Mouse (Mus musculus) kidney, embryonic 16.5 days (tissue): ENCODE data around the gene Osgin1. TPM values are rescaled to one million over a fixed set of nuclear protein-coding genes. Genes with fewer than 3 reads are reported as not detected.

Experiments
- ATAC-seq: fragments of 200-750 bp; cut with Nextera tagmentation; 2 replicates; pipeline ENCODE4 v1.8.0; 2017; ENCODE audit warnings: moderate TSS enrichment; ENCODE audit not compliant: low FRiP score, low TSS enrichment
- H3K27ac ChIP-seq: fragments of 300-500 bp; sonication (generic); 2 replicates; pipeline ENCODE4 v1.5.1; 2014; ENCODE audit warnings: low read length
- H3K27me3 ChIP-seq: fragments of 300-500 bp; sonication (generic); 2 replicates; pipeline ENCODE4 v1.6.1; 2014; ENCODE audit warnings: low read length, control low read depth, mixed read lengths; ENCODE audit not compliant: insufficient read depth
- H3K36me3 ChIP-seq: fragments of 300-500 bp; sonication (generic); 2 replicates; pipeline ENCODE4 v1.6.1; 2014; ENCODE audit warnings: low read length, control low read depth, mixed read lengths; ENCODE audit not compliant: insufficient read depth
- H3K4me1 ChIP-seq: fragments of 300-500 bp; sonication (generic); 2 replicates; pipeline ENCODE4 v1.6.1; 2014; ENCODE audit warnings: low read length, control low read depth, mixed read lengths; ENCODE audit not compliant: insufficient read depth
- H3K4me2 ChIP-seq: fragments of 300-500 bp; sonication (generic); replicated peaks from 2 replicates; pipeline ENCODE4 v1.6.1; 2014; ENCODE audit warnings: low read depth, low read length
- H3K4me3 ChIP-seq: fragments of 300-500 bp; sonication (generic); 2 replicates; pipeline ENCODE4 v1.5.1; 2014; ENCODE audit warnings: mild to moderate bottlenecking, low read length
- H3K9ac ChIP-seq: fragments of 300-500 bp; sonication (generic); replicated peaks from 2 replicates; pipeline ENCODE4 v1.6.1; 2014; ENCODE audit warnings: low read length
- H3K9me3 ChIP-seq: fragments of 300-500 bp; sonication (generic); 2 replicates; pipeline ENCODE4 v1.6.1; 2016; ENCODE audit warnings: low read length, control low read depth
- WGBS: fragments of 180-500 bp; shearing (Covaris S2); extraction: QIAGEN DNeasy Blood & Tissue Kit; methylation state at CpG from one replicate; pipeline ENCODE4 v1.1.7; 2014; 5-methylcytosine and 5-hydroxymethylcytosine counted together
- polyA plus RNA-seq: library from polyadenylated mRNA; unstranded; fragments of >200 nt; fragmentation: Nextera tagmentation; extraction: Ambion mirVana; gene quantifications from 2 replicates; pipeline ENCODE4 v1.2.1, GENCODE M21; 2015

The Osgin1 gene
- 3.2 and 3.6 TPM in 2 replicates for polyA plus RNA-seq

GRCm38 (mm10) chr8:119433582-119434174 lies at the start of gene Osgin1:
Gene Osgin1 (plus strand): TSS chr8:119434124.
- no peak for ATAC-seq
- no peaks in the 10 kb centered on the region for H3K9me3 ChIP-seq
- H3K9ac ChIP-seq, result no peak within 1 kb of the TSS
- no peaks in the 10 kb centered on the region for H3K27me3 ChIP-seq
- no peak within 1 kb of the TSS for H3K4me3 ChIP-seq
- peaks cover 19% of the 10 kb centered on the region for H3K4me1 ChIP-seq
- no peak within 1 kb of the TSS for H3K4me2 ChIP-seq
- 83% methylated on average over 13 of the region's 13 CpGs for WGBS
- H3K36me3 ChIP-seq, result no peaks in the 10 kb centered on the region
- H3K27ac ChIP-seq, result no peak within 1 kb of the TSS

- no peaks in the 10 kb centered on the region for H3K27me3 ChIP-seq
- H3K9me3 ChIP-seq, result no peaks in the 10 kb centered on the region
- no peak for ATAC-seq
- H3K4me2 ChIP-seq, result no peak overlapping the region
- H3K4me3 ChIP-seq, result no peak overlapping the region
- WGBS, result 20% methylated on average over 10 of the region's 10 CpGs
- no peak overlapping the region for H3K27ac ChIP-seq
- no peak overlapping the region for H3K9ac ChIP-seq
- H3K36me3 ChIP-seq, result no peaks in the 10 kb centered on the region
- no peaks in the 10 kb centered on the region for H3K4me1 ChIP-seq
Observed at GRCm38 (mm10) chr8:119384478-119384877, 49.4 kb upstream of the Osgin1 start.

- Histone ChIP-seq H3K27me3 (0 out of 2 replicates have a peak, but pooled peaks cover 2% of the 10 kb centered on the region), H3K4me1 (no peaks in the 10 kb centered on the region), H3K4me2 (no peak overlapping the region), H3K27ac (no peak overlapping the region), H3K9ac (no peak overlapping the region), H3K9me3 (no peaks in the 10 kb centered on the region), H3K36me3 (no peaks in the 10 kb centered on the region), H3K4me3 (no peak overlapping the region)
- 67% methylated on average over 6 of the region's 6 CpGs for WGBS
- ATAC-seq, result no peak
Observed at GRCm38 (mm10) chr8:119385854-119386253, 48.1 kb upstream of the Osgin1 start.

- WGBS, result 82% methylated on average over 6 of the region's 6 CpGs
- Histone ChIP-seq H3K4me1 (no peaks in the 10 kb centered on the region), H3K9me3 (no peaks in the 10 kb centered on the region), H3K27ac (no peak overlapping the region), H3K36me3 (no peaks in the 10 kb centered on the region), H3K9ac (no peak overlapping the region), H3K4me3 (no peak overlapping the region), H3K27me3 (0 out of 2 replicates have a peak, but pooled peaks cover 2% of the 10 kb centered on the region), H3K4me2 (no peak overlapping the region)
- ATAC-seq, result no peak
Observed at GRCm38 (mm10) chr8:119386988-119387387, 46.9 kb upstream of the Osgin1 start.

- WGBS, result 81% methylated on average over 9 of the region's 9 CpGs
- H3K4me1 ChIP-seq, result peaks cover 12% of the 10 kb centered on the region
- H3K4me3 ChIP-seq, result peak overlapping the region; percentile 83
- no peak overlapping the region for H3K27ac ChIP-seq
- no peaks in the 10 kb centered on the region for H3K36me3 ChIP-seq
- peak overlapping the region; percentile 92 for H3K9ac ChIP-seq
- 0 out of 2 replicates have a peak, but pooled peaks cover 2% of the 10 kb centered on the region for H3K27me3 ChIP-seq
- ATAC-seq, result peak; percentile 2; the same call in 1 of the 2 replicates
- peak overlapping the region; percentile 99 for H3K4me2 ChIP-seq
- H3K9me3 ChIP-seq, result no peaks in the 10 kb centered on the region
Observed at GRCm38 (mm10) chr8:119394097-119394496, 39.8 kb upstream of the Osgin1 start.

GRCm38 (mm10) chr8:119394524-119395026 lies 39.3 kb upstream of the Osgin1 start, which contains the start of gene Mlycd:
Gene Mlycd (plus strand): TSS chr8:119394878.
- Histone ChIP-seq H3K36me3 (no peaks in the 10 kb centered on the region), H3K4me2 (peak within 1 kb of the TSS; percentile 99), H3K27ac (peak within 1 kb of the TSS; percentile 70), H3K4me3 (peak within 1 kb of the TSS; percentile 83), H3K4me1 (peaks cover 12% of the 10 kb centered on the region), H3K9me3 (no peaks in the 10 kb centered on the region), H3K9ac (peak within 1 kb of the TSS; percentile 92), H3K27me3 (0 out of 2 replicates have a peak, but pooled peaks cover 2% of the 10 kb centered on the region)
- WGBS, result 2% methylated on average over 42 of the region's 44 CpGs
- ATAC-seq, result peak; percentile 96

GRCm38 (mm10) chr8:119395072-119395950 lies 38.6 kb upstream of the Osgin1 start:
- 4% methylated on average over 62 of the region's 83 CpGs for WGBS
- H3K9ac ChIP-seq, result peak overlapping the region; percentile 92
- no peaks in the 10 kb centered on the region for H3K36me3 ChIP-seq
- peak overlapping the region; percentile 99 for H3K4me2 ChIP-seq
- H3K4me3 ChIP-seq, result peak overlapping the region; percentile 83
- H3K27me3 ChIP-seq, result 0 out of 2 replicates have a peak, but pooled peaks cover 1% of the 10 kb centered on the region
- H3K27ac ChIP-seq, result peak overlapping the region; percentile 70
- peak; percentile 52 for ATAC-seq
- H3K9me3 ChIP-seq, result no peaks in the 10 kb centered on the region
- peaks cover 12% of the 10 kb centered on the region for H3K4me1 ChIP-seq

- Histone ChIP-seq H3K4me1 (peaks cover 17% of the 10 kb centered on the region), H3K9me3 (no peaks in the 10 kb centered on the region), H3K9ac (no peak overlapping the region), H3K27ac (no peak overlapping the region), H3K4me2 (no peak overlapping the region), H3K4me3 (no peak overlapping the region), H3K27me3 (no peaks in the 10 kb centered on the region), H3K36me3 (peaks cover 2% of the 10 kb centered on the region; the same call in 1 of the 2 replicates)
- no peak for ATAC-seq
- WGBS, result 71% methylated on average over 9 of the region's 9 CpGs
Observed at GRCm38 (mm10) chr8:119398558-119398957, 35.4 kb upstream of the Osgin1 start.

GRCm38 (mm10) chr8:119399255-119399654 lies 34.7 kb upstream of the Osgin1 start:
- 63% methylated on average over 6 of the region's 6 CpGs for WGBS
- ATAC-seq, result no peak
- H3K27me3 ChIP-seq, result no peaks in the 10 kb centered on the region
- H3K4me2 ChIP-seq, result no peak overlapping the region
- H3K9ac ChIP-seq, result no peak overlapping the region
- no peak overlapping the region for H3K4me3 ChIP-seq
- peaks cover 20% of the 10 kb centered on the region for H3K4me1 ChIP-seq
- no peaks in the 10 kb centered on the region for H3K9me3 ChIP-seq
- peaks cover 2% of the 10 kb centered on the region; the same call in 1 of the 2 replicates for H3K36me3 ChIP-seq
- no peak overlapping the region for H3K27ac ChIP-seq
